In genomic region chr3:66430187-66430586, GRCm38 (mm10) we compare ENCODE assay signal across 19 mouse cellular contexts.
DNase-seq lines count a peak whose midpoint lies in the region; ATAC-seq and TF ChIP-seq lines count a peak whose summit lies in the region.
"Had no signal": no experiment of that assay in that cellular context is flagged by ENCODE, and none has a peak within 500 bp of the region (broad histone marks: within the 10 kb centered on the region; RNA-seq: fewer than 3 reads in every experiment).

No protein-coding gene starts in this region.

- H3K9me3 ChIP-seq in midbrain, embryonic 11.5 days (ENCODE audit: control insufficient read depth, low read length): no peaks in the 10 kb centered on the region
- no peaks in the 10 kb centered on the region for H3K9me3 ChIP-seq in midbrain, embryonic 13.5 days
- H3K9me3 ChIP-seq: embryonic facial prominence, embryonic 10.5 days; embryonic facial prominence, embryonic 12.5 days; forebrain, embryonic 13.5 days; forebrain, embryonic 15.5 days had no signal

- DNase-seq in midbrain, embryonic 11.5 days (ENCODE audit: low spot score, missing footprints): no peak
- peak; percentile 84 for DNase-seq in A20 (ENCODE audit: low read depth, low spot score)
- peak; percentile 54 for DNase-seq in brain, embryonic 14.5 days (ENCODE audit: low read depth)
- DNase-seq in B cell, adult 2 months: no peak
- DNase-seq: adrenal gland, adult 2 months; adrenal gland, postnatal 10 days; adrenal gland, postnatal 25 days; cerebellum, adult 11-12 months; cerebellum, adult 2 months; cerebellum, adult 9-10 months; cerebellum, postnatal 10 days; cerebellum, postnatal 25 days; forebrain, postnatal 0 days had no signal

- H3K36me3 ChIP-seq in midbrain, embryonic 11.5 days (ENCODE audit: control insufficient read depth, insufficient read depth, low read length): no peaks in the 10 kb centered on the region
- no peaks in the 10 kb centered on the region for H3K36me3 ChIP-seq in midbrain, embryonic 13.5 days
- H3K36me3 ChIP-seq: embryonic facial prominence, embryonic 10.5 days; embryonic facial prominence, embryonic 12.5 days; forebrain, embryonic 15.5 days had no signal

- no peak overlapping the region for H3K27ac ChIP-seq in midbrain, embryonic 11.5 days (ENCODE audit: low read depth, low read length)
- H3K27ac ChIP-seq in midbrain, embryonic 13.5 days: no peak overlapping the region
- H3K27ac ChIP-seq: embryonic facial prominence, embryonic 10.5 days; embryonic facial prominence, embryonic 12.5 days; forebrain, embryonic 13.5 days; forebrain, embryonic 15.5 days had no signal

- H3K4me1 ChIP-seq in midbrain, embryonic 11.5 days (ENCODE audit: control insufficient read depth, insufficient read depth, low read length): no peaks in the 10 kb centered on the region
- no peaks in the 10 kb centered on the region for H3K4me1 ChIP-seq in midbrain, embryonic 13.5 days (replicated peaks)
- H3K4me1 ChIP-seq: embryonic facial prominence, embryonic 10.5 days; embryonic facial prominence, embryonic 12.5 days; forebrain, embryonic 13.5 days; forebrain, embryonic 15.5 days had no signal

- H3K4me2 ChIP-seq in midbrain, embryonic 11.5 days: no peak overlapping the region
- no peak overlapping the region for H3K4me2 ChIP-seq in midbrain, embryonic 13.5 days (replicated peaks)
- H3K4me2 ChIP-seq: embryonic facial prominence, embryonic 12.5 days; forebrain, embryonic 13.5 days; forebrain, embryonic 15.5 days had no signal

- ATAC-seq in midbrain, embryonic 11.5 days (ENCODE audit: low FRiP score): peak; percentile 74
- ATAC-seq in midbrain, embryonic 13.5 days: no peak
- ATAC-seq: CD4-positive, CD25-positive, alpha-beta regulatory T cell, adult 4 months; forebrain, embryonic 13.5 days; forebrain, embryonic 15.5 days; forebrain, postnatal 0 days had no signal

- H3K9ac ChIP-seq in midbrain, embryonic 11.5 days (ENCODE audit: low read length): no peak overlapping the region
- no peak overlapping the region for H3K9ac ChIP-seq in midbrain, embryonic 13.5 days (replicated peaks)
- H3K9ac ChIP-seq: embryonic facial prominence, embryonic 12.5 days; forebrain, embryonic 13.5 days; forebrain, embryonic 15.5 days; forebrain, postnatal 0 days had no signal

- H3K4me3 ChIP-seq in midbrain, embryonic 11.5 days (ENCODE audit: low read depth, low read length): no peak overlapping the region
- H3K4me3 ChIP-seq in midbrain, embryonic 13.5 days (replicated peaks): no peak overlapping the region
- H3K4me3 ChIP-seq: embryonic facial prominence, embryonic 10.5 days; embryonic facial prominence, embryonic 12.5 days; forebrain, embryonic 13.5 days; forebrain, embryonic 15.5 days had no signal

- TF ChIP-seq POLR2A in brain, embryonic 14.5 days (IDR thresholded peaks at IDR 0.05; ENCODE audit: borderline replicate concordance, extremely low read depth, insufficient read depth, insufficient read length, poor library complexity, severe bottlenecking): no peak

- no peak for TF ChIP-seq CTCF in brain, embryonic 14.5 days (IDR thresholded peaks at IDR 0.05; ENCODE audit: borderline replicate concordance, extremely low read depth, insufficient read depth, insufficient read length)

- no peaks in the 10 kb centered on the region for H3K27me3 ChIP-seq in midbrain, embryonic 11.5 days (ENCODE audit: control insufficient read depth, insufficient read depth, low read length)
- no peaks in the 10 kb centered on the region for H3K27me3 ChIP-seq in midbrain, embryonic 13.5 days
- H3K27me3 ChIP-seq: embryonic facial prominence, embryonic 12.5 days; forebrain, embryonic 13.5 days; forebrain, embryonic 15.5 days had no signal

- WGBS in midbrain, embryonic 11.5 days: 50% methylated on average over 3 of the region's 3 CpGs
- WGBS in midbrain, embryonic 13.5 days: 61% methylated on average over 3 of the region's 3 CpGs

Comparison
In these comparisons a context has a peak if more than half of its experiments do, and no peak if none do; other contexts are left out.
1. DNase-seq: peak in A20 (single experiment) and brain, embryonic 14.5 days (single experiment); none in midbrain, embryonic 11.5 days (single experiment) and B cell, adult 2 months (0 of 2).